Comparison of ENCODE assay signal across 8 mouse cellular contexts in genomic region chr7:141122689-141123516, GRCm38 (mm10). TPM values are rescaled to one million over a fixed set of nuclear protein-coding genes. Genes with fewer than 3 reads are reported as not detected.
DNase-seq lines count a peak whose midpoint lies in the region; ATAC-seq and TF ChIP-seq lines count a peak whose summit lies in the region.

No protein-coding gene starts in this region.

- ATAC-seq in heart, embryonic 15.5 days (replicated peaks; ENCODE audit: insufficient number of reproducible peaks, insufficient read depth, low FRiP score, low read depth), result peak; percentile 99
- peak; percentile 98 for ATAC-seq in liver, embryonic 14.5 days (ENCODE audit: insufficient read depth)
- ATAC-seq in neural tube, embryonic 11.5 days (ENCODE audit: insufficient read depth, low FRiP score, low TSS enrichment), result peak; percentile 99
- peak; percentile 99 for ATAC-seq in stomach, postnatal 0 days (ENCODE audit: low FRiP score, low TSS enrichment)

- peak overlapping the region; percentile 77 for H3K4me2 ChIP-seq in heart, embryonic 15.5 days
- peak overlapping the region; percentile 65 for H3K4me2 ChIP-seq in liver, embryonic 14.5 days (ENCODE audit: low read depth)
- peak overlapping the region; percentile 60 for H3K4me2 ChIP-seq in neural tube, embryonic 11.5 days (ENCODE audit: low read depth)
- H3K4me2 ChIP-seq in stomach, postnatal 0 days (replicated peaks; ENCODE audit: low read depth), result peak overlapping the region; percentile 72

- TF ChIP-seq CTCF in liver, embryonic 14.5 days (IDR thresholded peaks at IDR 0.05; ENCODE audit: low read depth), result peak; percentile 28; the same call in 1 of the 2 replicates
- TF ChIP-seq CTCF in stomach, postnatal 0 days (IDR thresholded peaks at IDR 0.05; ENCODE audit: low read depth), result no peak

- TF ChIP-seq EP300 in liver, embryonic 14.5 days (IDR thresholded peaks at IDR 0.05; ENCODE audit: low read depth), result no peak
- no peak for TF ChIP-seq EP300 in stomach, postnatal 0 days (optimal IDR thresholded peaks at IDR 0.05)

- H3K27ac ChIP-seq in forebrain, embryonic 10.5 days, result peak overlapping the region; percentile 86
- H3K27ac ChIP-seq in heart, embryonic 15.5 days, result peak overlapping the region; percentile 95
- peak overlapping the region; percentile 84 for H3K27ac ChIP-seq in liver, embryonic 14.5 days
- H3K27ac ChIP-seq in neural tube, embryonic 11.5 days (ENCODE audit: low read depth, low read length), result peak overlapping the region; percentile 79
- peak overlapping the region; percentile 77 for H3K27ac ChIP-seq in stomach, postnatal 0 days (replicated peaks)

- 3% methylated on average over 29 of the region's 29 CpGs for WGBS in forebrain, embryonic 10.5 days
- WGBS in heart, embryonic 15.5 days, result 1% methylated on average over 29 of the region's 29 CpGs
- WGBS in liver, embryonic 14.5 days (ENCODE audit: insufficient replicate concordance), result under 1% methylated on average over 29 of the region's 29 CpGs
- 2% methylated on average over 29 of the region's 29 CpGs for whole genome bisulfite sequencing in neural tube, embryonic 11.5 days
- under 1% methylated on average over 29 of the region's 29 CpGs for WGBS in stomach, postnatal 0 days

- H3K27me3 ChIP-seq in forebrain, embryonic 10.5 days (ENCODE audit: poor library complexity, severe bottlenecking), result peaks cover 7% of the 10 kb centered on the region
- no peaks in the 10 kb centered on the region; the same call in 1 of the 2 replicates for H3K27me3 ChIP-seq in heart, embryonic 15.5 days
- no peaks in the 10 kb centered on the region for H3K27me3 ChIP-seq in liver, embryonic 14.5 days (ENCODE audit: control insufficient read depth, insufficient read depth, low read length)
- H3K27me3 ChIP-seq in neural tube, embryonic 11.5 days (ENCODE audit: control insufficient read depth, insufficient read depth, low read length), result no peaks in the 10 kb centered on the region
- H3K27me3 ChIP-seq in stomach, postnatal 0 days (ENCODE audit: control insufficient read depth, insufficient read depth, low read length), result no peaks in the 10 kb centered on the region

- no peaks in the 10 kb centered on the region for H3K9me3 ChIP-seq in forebrain, embryonic 10.5 days
- H3K9me3 ChIP-seq in heart, embryonic 15.5 days (replicated peaks), result no peaks in the 10 kb centered on the region
- H3K9me3 ChIP-seq in liver, embryonic 14.5 days (ENCODE audit: control insufficient read depth, low read length), result no peaks in the 10 kb centered on the region
- no peaks in the 10 kb centered on the region for H3K9me3 ChIP-seq in neural tube, embryonic 11.5 days (ENCODE audit: control insufficient read depth, low read length)
- no peaks in the 10 kb centered on the region for H3K9me3 ChIP-seq in stomach, postnatal 0 days (ENCODE audit: control insufficient read depth, low read length)

- no peaks in the 10 kb centered on the region for H3K36me3 ChIP-seq in forebrain, embryonic 10.5 days (replicated peaks)
- no peaks in the 10 kb centered on the region for H3K36me3 ChIP-seq in heart, embryonic 15.5 days
- H3K36me3 ChIP-seq in liver, embryonic 14.5 days (replicated peaks; ENCODE audit: control insufficient read depth, insufficient read depth, low read depth), result no peaks in the 10 kb centered on the region
- no peaks in the 10 kb centered on the region for H3K36me3 ChIP-seq in neural tube, embryonic 11.5 days (ENCODE audit: control insufficient read depth, insufficient read depth, low read length)
- H3K36me3 ChIP-seq in stomach, postnatal 0 days (ENCODE audit: control insufficient read depth, insufficient read depth, low read length), result no peaks in the 10 kb centered on the region

- peak overlapping the region; percentile 59 for H3K4me3 ChIP-seq in forebrain, embryonic 10.5 days
- H3K4me3 ChIP-seq in heart, embryonic 15.5 days, result peak overlapping the region; percentile 74
- H3K4me3 ChIP-seq in liver, embryonic 14.5 days (ENCODE audit: insufficient read depth in 1 of 2, low read depth in 2 of 2, low read length in 2 of 2), result peak overlapping the region; percentile 70 to 79
- H3K4me3 ChIP-seq in neural tube, embryonic 11.5 days (ENCODE audit: low read depth, low read length), result peak overlapping the region; percentile 45
- peak overlapping the region; percentile 54 for H3K4me3 ChIP-seq in stomach, postnatal 0 days (ENCODE audit: low read depth, low read length)

- H3K9ac ChIP-seq in heart, embryonic 15.5 days, result peak overlapping the region; percentile 67
- peak overlapping the region; percentile 78 for H3K9ac ChIP-seq in liver, embryonic 14.5 days (replicated peaks)
- H3K9ac ChIP-seq in neural tube, embryonic 11.5 days (ENCODE audit: low read length), result peak overlapping the region; percentile 75
- H3K9ac ChIP-seq in stomach, postnatal 0 days (ENCODE audit: low read length), result peak overlapping the region; percentile 56

- DNase-seq in CD8-positive naive resting alpha-beta T cell, adult 2 months (ENCODE audit: low read depth in 2 of 2, low spot score in 2 of 2), result peak; percentile 71 to 85
- peak; percentile 98 for DNase-seq in c-Kit-positive CD71-negative TER-119-negative erythroid progenitor cells, embryonic 14.5 days (ENCODE audit: low read depth)
- DNase-seq in forebrain, embryonic 10.5 days (ENCODE audit: extremely low spot score, low spot score), result peak; percentile 98
- peak; percentile 99 for DNase-seq in kidney, postnatal 25 days
- DNase-seq in liver, embryonic 14.5 days (ENCODE audit: low read depth in 3 of 3, low spot score in 3 of 3), result peak; percentile 99
- DNase-seq in neural tube, embryonic 11.5 days (ENCODE audit: low spot score), result peak; percentile 95
- DNase-seq in stomach, postnatal 0 days (ENCODE audit: low spot score), result peak; percentile 98

- H3K4me1 ChIP-seq in forebrain, embryonic 10.5 days, result peaks cover 12% of the 10 kb centered on the region
- H3K4me1 ChIP-seq in heart, embryonic 15.5 days (replicated peaks), result peaks cover 16% of the 10 kb centered on the region
- H3K4me1 ChIP-seq in liver, embryonic 14.5 days (replicated peaks; ENCODE audit: control insufficient read depth in 2 of 2, insufficient read depth in 2 of 2, low read length in 1 of 2), result peaks cover 62 to 75% of the 10 kb centered on the region in 2 experiments
- H3K4me1 ChIP-seq in neural tube, embryonic 11.5 days (ENCODE audit: control insufficient read depth, insufficient read depth, low read length), result no peaks in the 10 kb centered on the region
- peaks cover 3% of the 10 kb centered on the region for H3K4me1 ChIP-seq in stomach, postnatal 0 days (replicated peaks; ENCODE audit: control insufficient read depth, insufficient read depth)

RNA-seq across cellular contexts. Expression of gene Ptdss2, which starts 0.7 kb away (rescaled TPM):
- polyA plus RNA-seq in forebrain, embryonic 10.5 days (2016; fragmentation: Nextera tagmentation; extraction: Ambion mirVana), result 81.1 and 84.7 TPM in 2 replicates
- 51.9 and 56.5 TPM in 2 replicates for polyA plus RNA-seq in heart, embryonic 15.5 days (2015; fragmentation: Nextera tagmentation; extraction: Ambion mirVana)
- polyA plus RNA-seq in liver, embryonic 14.5 days (2012; rRNA removed), result 72.2 and 72.8 TPM in 2 replicates
- polyA plus RNA-seq in liver, embryonic 14.5 days (2014; fragmentation: Nextera tagmentation; extraction: Ambion mirVana), result 111 and 130 TPM in 2 replicates
- polyA plus RNA-seq in neural tube, embryonic 11.5 days (2014; fragmentation: Nextera tagmentation; extraction: Ambion mirVana), result 69.0 and 69.5 TPM in 2 replicates
- polyA plus RNA-seq in stomach, postnatal 0 days (2015; fragmentation: Nextera tagmentation; extraction: Ambion mirVana), result 21.6 and 22.9 TPM in 2 replicates

RNA-seq across cellular contexts. Expression of gene Ano9, which starts 5.3 kb away (rescaled TPM):
- 0.53 and 0.69 TPM in 2 replicates for polyA plus RNA-seq in forebrain, embryonic 10.5 days (2016; fragmentation: Nextera tagmentation; extraction: Ambion mirVana)
- 0.16 and 0.82 TPM in 2 replicates for polyA plus RNA-seq in heart, embryonic 15.5 days (2015; fragmentation: Nextera tagmentation; extraction: Ambion mirVana)
- 0.30 and 0.53 TPM in 2 replicates for polyA plus RNA-seq in liver, embryonic 14.5 days (2012; rRNA removed)
- polyA plus RNA-seq in liver, embryonic 14.5 days (2014; fragmentation: Nextera tagmentation; extraction: Ambion mirVana), result 0.24 and 0.27 TPM in 2 replicates
- polyA plus RNA-seq in neural tube, embryonic 11.5 days (2014; fragmentation: Nextera tagmentation; extraction: Ambion mirVana), result 0.09 TPM in 1 of 2 replicates, not detected in the other
- polyA plus RNA-seq in stomach, postnatal 0 days (2015; fragmentation: Nextera tagmentation; extraction: Ambion mirVana), result 17.9 and 20.4 TPM in 2 replicates

RNA-seq across cellular contexts. Expression of gene Sigirr, which starts 22.5 kb away (rescaled TPM):
- 2.0 and 2.2 TPM in 2 replicates for polyA plus RNA-seq in forebrain, embryonic 10.5 days (2016; fragmentation: Nextera tagmentation; extraction: Ambion mirVana)
- polyA plus RNA-seq in heart, embryonic 15.5 days (2015; fragmentation: Nextera tagmentation; extraction: Ambion mirVana), result 3.6 and 5.6 TPM in 2 replicates
- polyA plus RNA-seq in liver, embryonic 14.5 days (2012; rRNA removed), result 9.8 and 10.8 TPM in 2 replicates
- 16.0 and 18.4 TPM in 2 replicates for polyA plus RNA-seq in liver, embryonic 14.5 days (2014; fragmentation: Nextera tagmentation; extraction: Ambion mirVana)
- polyA plus RNA-seq in neural tube, embryonic 11.5 days (2014; fragmentation: Nextera tagmentation; extraction: Ambion mirVana), result 2.4 and 3.1 TPM in 2 replicates
- polyA plus RNA-seq in stomach, postnatal 0 days (2015; fragmentation: Nextera tagmentation; extraction: Ambion mirVana), result 12.6 and 14.0 TPM in 2 replicates

RNA-seq across cellular contexts. Expression of gene Pkp3, which starts 44.9 kb away (rescaled TPM):
- 2.4 and 2.8 TPM in 2 replicates for polyA plus RNA-seq in forebrain, embryonic 10.5 days (2016; fragmentation: Nextera tagmentation; extraction: Ambion mirVana)
- 0.97 and 5.9 TPM in 2 replicates for polyA plus RNA-seq in heart, embryonic 15.5 days (2015; fragmentation: Nextera tagmentation; extraction: Ambion mirVana)
- polyA plus RNA-seq in liver, embryonic 14.5 days (2012; rRNA removed), result 0.33 and 0.51 TPM in 2 replicates
- polyA plus RNA-seq in liver, embryonic 14.5 days (2014; fragmentation: Nextera tagmentation; extraction: Ambion mirVana), result 0.36 and 0.80 TPM in 2 replicates
- polyA plus RNA-seq in neural tube, embryonic 11.5 days (2014; fragmentation: Nextera tagmentation; extraction: Ambion mirVana), result 2.3 and 2.7 TPM in 2 replicates
- 97.9 and 105 TPM in 2 replicates for polyA plus RNA-seq in stomach, postnatal 0 days (2015; fragmentation: Nextera tagmentation; extraction: Ambion mirVana)

RNA-seq across cellular contexts. Expression of gene Rnh1, which starts 49.8 kb away (rescaled TPM):
- polyA plus RNA-seq in forebrain, embryonic 10.5 days (2016; fragmentation: Nextera tagmentation; extraction: Ambion mirVana), result 64.2 and 66.6 TPM in 2 replicates
- 86.6 and 111 TPM in 2 replicates for polyA plus RNA-seq in heart, embryonic 15.5 days (2015; fragmentation: Nextera tagmentation; extraction: Ambion mirVana)
- polyA plus RNA-seq in liver, embryonic 14.5 days (2012; rRNA removed), result 26.5 and 29.1 TPM in 2 replicates
- 54.6 and 59.7 TPM in 2 replicates for polyA plus RNA-seq in liver, embryonic 14.5 days (2014; fragmentation: Nextera tagmentation; extraction: Ambion mirVana)
- polyA plus RNA-seq in neural tube, embryonic 11.5 days (2014; fragmentation: Nextera tagmentation; extraction: Ambion mirVana), result 69.5 and 69.7 TPM in 2 replicates
- polyA plus RNA-seq in stomach, postnatal 0 days (2015; fragmentation: Nextera tagmentation; extraction: Ambion mirVana), result 216 and 220 TPM in 2 replicates

Comparison
In these comparisons a context has a peak if more than half of its experiments do, and no peak if none do; other contexts are left out.
1. Peak in every context shown above with its lines: DNase-seq, ATAC-seq, H3K4me3 ChIP-seq and H3K27ac ChIP-seq.
2. RNA of gene Ano9, which starts 5.3 kb away (polyA plus RNA-seq): 17.9 to 20.4 TPM in stomach, postnatal 0 days; 0.53 to 0.69 TPM in forebrain, embryonic 10.5 days, 0.24 to 0.53 TPM in liver, embryonic 14.5 days, 0.16 to 0.82 TPM in heart, embryonic 15.5 days and 0.09 TPM in neural tube, embryonic 11.5 days; every median in the first group is over 10 times any median in the second.